Comparison of ENCODE assay signal across 23 mouse cellular contexts in the genomic region with DNA sequence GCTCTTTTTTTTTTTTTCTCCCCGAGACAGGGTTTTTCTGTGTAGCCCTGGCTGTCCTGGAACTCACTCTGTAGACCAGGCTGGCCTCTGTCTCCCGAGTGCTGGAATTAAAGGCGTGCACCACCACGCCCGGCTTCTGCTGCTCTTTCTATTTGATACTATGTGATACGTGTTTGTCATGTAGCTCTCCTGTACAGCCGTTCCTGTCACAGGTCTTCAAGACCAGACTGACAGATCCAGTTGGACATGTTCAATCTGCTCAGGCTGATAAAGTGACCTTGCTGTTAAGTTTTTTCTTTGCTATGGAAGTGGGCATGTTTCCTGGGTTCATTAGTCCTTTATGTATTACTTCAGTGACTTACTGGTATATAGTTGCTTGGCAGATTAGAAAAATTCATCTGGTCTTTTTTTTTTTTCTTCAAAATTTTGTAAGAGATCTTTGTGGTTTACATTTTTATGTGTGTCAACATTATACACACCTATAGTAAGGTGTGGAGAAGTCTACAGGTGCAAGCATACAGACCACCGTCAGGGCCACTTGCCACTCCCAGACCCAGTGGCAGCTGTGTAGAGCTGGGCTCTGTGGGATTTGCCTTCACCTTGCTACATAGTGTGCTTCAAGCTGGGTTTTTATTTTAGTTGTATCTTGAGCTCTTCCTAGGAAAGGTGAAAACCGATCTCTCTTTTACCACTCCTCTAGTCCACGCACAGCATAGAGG.
"Had no signal": no experiment of that assay in that cellular context is flagged by ENCODE, and none has a peak within 500 bp of the region (broad histone marks: within the 10 kb centered on the region; RNA-seq: fewer than 3 reads in every experiment).

No protein-coding gene starts in this region.

- H3K27me3 ChIP-seq: limb, embryonic 12.5 days; limb, embryonic 15.5 days; liver, embryonic 13.5 days; lung, embryonic 15.5 days; midbrain, embryonic 15.5 days; neural tube, embryonic 12.5 days; neural tube, embryonic 15.5 days had no signal

- H3K36me3 ChIP-seq: lung, embryonic 15.5 days; midbrain, embryonic 15.5 days had no signal

- ATAC-seq: inflammation-experienced regulatory T-cells, adult 6 months; midbrain, embryonic 15.5 days had no signal

- H3K4me2 ChIP-seq: limb, embryonic 12.5 days; limb, embryonic 15.5 days; liver, embryonic 13.5 days; lung, embryonic 15.5 days; midbrain, embryonic 11.5 days; midbrain, embryonic 15.5 days; neural tube, embryonic 12.5 days; neural tube, embryonic 15.5 days had no signal

- H3K4me1 ChIP-seq: limb, embryonic 12.5 days; limb, embryonic 15.5 days; lung, embryonic 15.5 days; midbrain, embryonic 15.5 days; neural tube, embryonic 12.5 days; neural tube, embryonic 15.5 days had no signal

- H3K4me3 ChIP-seq: limb, embryonic 12.5 days; limb, embryonic 15.5 days; liver, embryonic 13.5 days; lung, embryonic 15.5 days; midbrain, embryonic 15.5 days; neural tube, embryonic 12.5 days; neural tube, embryonic 15.5 days had no signal

- DNase-seq: kidney, adult 18-20 months; kidney, adult 9 months; kidney, postnatal 14 days; kidney, postnatal 4 days; left cerebral cortex, postnatal 4 days; liver, embryonic 13.5 days; lung, adult 18-20 months; lung, postnatal 14 days; lung, postnatal 4 days; retina, postnatal 1 day; right cerebral cortex, postnatal 25 days; spleen, adult 18-20 months; thymus, adult 2 months; thymus, postnatal 14 days; thymus, postnatal 4 days had no signal

- H3K9ac ChIP-seq: limb, embryonic 12.5 days; limb, embryonic 15.5 days; liver, embryonic 13.5 days; lung, embryonic 15.5 days; midbrain, embryonic 15.5 days; neural tube, embryonic 12.5 days; neural tube, embryonic 15.5 days had no signal

- H3K9me3 ChIP-seq: limb, embryonic 12.5 days; limb, embryonic 15.5 days; liver, embryonic 13.5 days; lung, embryonic 15.5 days; midbrain, embryonic 15.5 days; neural tube, embryonic 12.5 days; neural tube, embryonic 15.5 days had no signal

- H3K27ac ChIP-seq: limb, embryonic 12.5 days; limb, embryonic 15.5 days; liver, embryonic 13.5 days; lung, embryonic 15.5 days; midbrain, embryonic 15.5 days; neural tube, embryonic 12.5 days; neural tube, embryonic 15.5 days had no signal
